20 mouse cellular contexts compared by ENCODE assay signal in genomic region chr9:69367055-69367454, GRCm38 (mm10).
"Had no signal": no experiment of that assay in that cellular context is flagged by ENCODE, and none has a peak within 500 bp of the region (broad histone marks: within the 10 kb centered on the region; RNA-seq: fewer than 3 reads in every experiment).

No protein-coding gene starts in this region.

- H3K27ac ChIP-seq: limb, embryonic 10.5 days; limb, embryonic 13.5 days; liver, embryonic 13.5 days; lung, embryonic 15.5 days; midbrain, embryonic 12.5 days; midbrain, embryonic 15.5 days; neural tube, embryonic 12.5 days; neural tube, embryonic 15.5 days had no signal

- H3K36me3 ChIP-seq: limb, embryonic 10.5 days; liver, embryonic 13.5 days; lung, embryonic 15.5 days; midbrain, embryonic 12.5 days; midbrain, embryonic 15.5 days; neural tube, embryonic 12.5 days; neural tube, embryonic 15.5 days had no signal

- H3K27me3 ChIP-seq: liver, embryonic 13.5 days; lung, embryonic 15.5 days; midbrain, embryonic 12.5 days; midbrain, embryonic 15.5 days; neural tube, embryonic 12.5 days; neural tube, embryonic 15.5 days had no signal

- DNase-seq: kidney, adult 18-20 months; kidney, adult 9 months; kidney, postnatal 14 days; kidney, postnatal 4 days; liver; liver, embryonic 13.5 days; lung, postnatal 10 days; lung, postnatal 4 days; retina, postnatal 1 day; right cerebral cortex, postnatal 25 days; spleen, adult 18-20 months; thymus, adult 18-20 months; thymus, postnatal 36 days had no signal

- H3K9me3 ChIP-seq: limb, embryonic 10.5 days; limb, embryonic 13.5 days; liver, embryonic 13.5 days; lung, embryonic 15.5 days; midbrain, embryonic 12.5 days; midbrain, embryonic 15.5 days; neural tube, embryonic 12.5 days; neural tube, embryonic 15.5 days had no signal

- H3K9ac ChIP-seq: limb, embryonic 13.5 days; liver, embryonic 13.5 days; lung, embryonic 15.5 days; midbrain, embryonic 12.5 days; midbrain, embryonic 15.5 days; neural tube, embryonic 12.5 days; neural tube, embryonic 15.5 days had no signal

- H3K4me3 ChIP-seq: limb, embryonic 10.5 days; limb, embryonic 13.5 days; liver, embryonic 13.5 days; lung, embryonic 15.5 days; midbrain, embryonic 12.5 days; midbrain, embryonic 15.5 days; neural tube, embryonic 12.5 days; neural tube, embryonic 15.5 days had no signal

- H3K4me2 ChIP-seq: limb, embryonic 13.5 days; liver, embryonic 13.5 days; lung, embryonic 15.5 days; midbrain, embryonic 12.5 days; midbrain, embryonic 15.5 days; neural tube, embryonic 12.5 days; neural tube, embryonic 15.5 days had no signal

- ATAC-seq: midbrain, embryonic 15.5 days had no signal

- H3K4me1 ChIP-seq: liver, embryonic 13.5 days; lung, embryonic 15.5 days; midbrain, embryonic 12.5 days; neural tube, embryonic 12.5 days; neural tube, embryonic 15.5 days had no signal
